Mouse (Mus musculus) lung, postnatal 0 days (tissue): ENCODE measurements around the gene Gm3594.
"Not testable (repeated sequence)": the region's sequence is repeated elsewhere in the genome, so short reads cannot be mapped to it uniquely, and the experiment has no call there.

Experiments used
- CTCF ChIP-seq: IDR thresholded peaks from 2 replicates; pipeline ENCODE4 v1.5.1; 2016; ENCODE audit warnings: antibody characterized with exemption, mild to moderate bottlenecking
- EP300 ChIP-seq: IDR thresholded peaks from 2 replicates; pipeline ENCODE4 v1.6.1; 2016; ENCODE audit warnings: antibody characterized with exemption, mild to moderate bottlenecking, control low read depth

DNA sequence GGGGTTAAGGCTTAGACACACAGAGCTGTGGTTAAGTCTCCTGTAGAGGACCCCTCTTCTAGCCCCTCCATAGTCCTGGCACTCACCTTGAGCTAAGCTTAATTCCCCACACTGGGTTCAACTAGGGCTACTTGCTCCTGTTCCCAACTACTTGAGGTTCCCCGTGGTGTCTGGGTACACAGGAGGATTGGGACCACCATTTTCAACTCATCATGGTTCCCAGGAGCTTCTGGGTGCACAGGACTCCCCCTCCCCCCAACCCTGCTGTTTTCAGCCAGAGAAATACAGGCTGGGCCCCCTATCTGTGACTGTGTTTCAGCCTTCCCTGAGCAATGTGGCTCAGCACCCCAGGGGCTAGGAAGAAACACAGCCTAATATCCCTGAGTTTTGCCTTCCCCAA is 41.9 kb upstream of the Gm3594 start:
- TF ChIP-seq CTCF, EP300: not testable (repeated sequence)
